Mouse (Mus musculus) ES-E14 (cell line): ENCODE results near the gene Dpp6. TPM values are rescaled to one million over a fixed set of nuclear protein-coding genes. Genes with fewer than 3 reads are reported as not detected.

ENCODE experiments used
- DNase-seq: peaks from one replicate; pipeline ENCODE4 v3.0.0-alpha.2; 2013; ENCODE audit warnings: low read depth, low spot score
- H3K27ac ChIP-seq: 2 replicates; pipeline ENCODE4 v1.5.1; 2012; ENCODE audit warnings: low read depth, mild to moderate bottlenecking, low read length, moderate library complexity, mixed read lengths; ENCODE audit not compliant: poor library complexity, insufficient read depth, severe bottlenecking
- H3K36me3 ChIP-seq: 2 replicates; pipeline ENCODE4 v1.6.1; 2012; ENCODE audit warnings: mild to moderate bottlenecking, low read length, moderate library complexity, mixed read lengths; ENCODE audit not compliant: control insufficient read depth, poor library complexity, insufficient read depth, severe bottlenecking
- H3K4me1 ChIP-seq, 2 experiments: fragments of 150-350 bp in 1 of 2; sonication (generic) in 1 of 2; 2 replicates each; pipeline ENCODE4 v1.6.1; 2012; ENCODE audit warnings: low read length in 2 of 2, mild to moderate bottlenecking in 1 of 2, mixed read lengths in 1 of 2; ENCODE audit not compliant: control insufficient read depth in 2 of 2, insufficient read depth in 2 of 2, poor library complexity in 1 of 2
- H3K4me3 ChIP-seq, 2 experiments: fragments of 150-350 bp in 1 of 2; sonication (generic) in 1 of 2; 2 replicates each; pipeline ENCODE4 v1.5.1; 2012; ENCODE audit warnings: low read length in 2 of 2, low read depth in 1 of 2, mild to moderate bottlenecking in 1 of 2, mixed read lengths in 1 of 2; ENCODE audit not compliant: insufficient read depth in 1 of 2, poor library complexity in 1 of 2, severe bottlenecking in 1 of 2
- H3K9ac ChIP-seq: 2 replicates; pipeline ENCODE4 v1.6.1; 2012; ENCODE audit warnings: low read depth, mild to moderate bottlenecking, low read length, mixed read lengths; ENCODE audit not compliant: poor library complexity, insufficient read depth, severe bottlenecking
- H3K9me3 ChIP-seq: fragments of 150-350 bp; sonication (generic); 2 replicates; pipeline ENCODE4 v1.6.1; 2012; ENCODE audit warnings: low read depth, mild to moderate bottlenecking, low read length; ENCODE audit not compliant: control insufficient read depth, insufficient read depth
- CHD2 ChIP-seq: IDR thresholded peaks from 2 replicates; pipeline ENCODE4 v1.6.1; 2014; ENCODE audit warnings: mild to moderate bottlenecking, low read depth, low read length, inconsistent platforms
- HCFC1 ChIP-seq: IDR thresholded peaks from 2 replicates; pipeline ENCODE4 v1.6.1; 2012; ENCODE audit warnings: low read length, inconsistent platforms, borderline replicate concordance; ENCODE audit not compliant: insufficient read depth
- MAFK ChIP-seq: IDR thresholded peaks from 2 replicates; pipeline ENCODE4 v1.6.1; 2014; ENCODE audit warnings: mild to moderate bottlenecking, low read depth, low read length, inconsistent platforms; ENCODE audit not compliant: insufficient read depth
- ZC3H11A ChIP-seq: IDR thresholded peaks from 2 replicates; pipeline ENCODE4 v1.6.1; 2012; ENCODE audit warnings: low read depth, mild to moderate bottlenecking, inconsistent platforms, low read length, borderline replicate concordance
- ZNF384 ChIP-seq: IDR thresholded peaks from 2 replicates; pipeline ENCODE4 v1.6.1; 2012; ENCODE audit warnings: low read depth, low read length, inconsistent platforms
- in situ Hi-C, 2 experiments: fragments of 600-800 bp; cut with MboI; formaldehyde crosslinking; loops; one replicate each; pipeline ENCODE4 v1.15.1; 2025; ENCODE audit warnings: low sequenced_read_pairs in 2 of 2, inconsistent platforms in 1 of 2; ENCODE audit not compliant: unreplicated experiment in 2 of 2
- total RNA-seq: library from RNA; depleted of rRNA; stranded (reverse); fragments of 300-350 nt; gene quantifications from 2 replicates; pipeline ENCODE4 v1.2.3, GENCODE M21; 2012

Dpp6 gene
- total RNA-seq, 1 experiment, result 1.5 TPM

- Histone ChIP-seq H3K9me3 (no peaks in the 10 kb centered on the region), H3K9ac (no peak overlapping the region), H3K4me3 (no peak overlapping the region), H3K36me3 (no peaks in the 10 kb centered on the region), H3K4me1 (peaks cover 1 to 4% of the 10 kb centered on the region in 2 experiments; a peak in 2 of 4 replicates), H3K27ac (no peak overlapping the region)
- TF ChIP-seq HCFC1 (no peak), ZNF384 (no peak), MAFK (no peak), ZC3H11A (no peak), CHD2 (no peak)
- in situ Hi-C loops, result no loop called here
- peak; percentile 51 for DNase-seq
Observed at GRCm38 (mm10) chr5:26841151-26841550, 24.1 kb downstream of the Dpp6 start.

- no peak for DNase-seq
- Histone ChIP-seq H3K36me3 (no peaks in the 10 kb centered on the region), H3K4me3 (no peak overlapping the region), H3K4me1 (no peaks in the 10 kb centered on the region), H3K27ac (no peak overlapping the region), H3K9ac (no peak overlapping the region), H3K9me3 (no peaks in the 10 kb centered on the region)
- TF ChIP-seq HCFC1 (no peak), CHD2 (no peak), ZC3H11A (no peak), ZNF384 (no peak), MAFK (no peak)
- in situ Hi-C loops, result no loop called here
Observed at GRCm38 (mm10) chr5:26854746-26855145, 37.7 kb downstream of the Dpp6 start.

- Histone ChIP-seq H3K4me1 (no peaks in the 10 kb centered on the region), H3K9me3 (no peaks in the 10 kb centered on the region), H3K36me3 (no peaks in the 10 kb centered on the region), H3K9ac (no peak overlapping the region), H3K27ac (no peak overlapping the region), H3K4me3 (no peak overlapping the region)
- TF ChIP-seq ZNF384, result no peak
- no peak for TF ChIP-seq HCFC1
- no peak for DNase-seq
- in situ Hi-C loops, result no loop called here
Observed at GRCm38 (mm10) chr5:26875449-26875848, 58.4 kb downstream of the Dpp6 start.

GRCm38 (mm10) chr5:26887496-26887895 is 70.5 kb downstream of the Dpp6 start:
- no peak overlapping the region for H3K4me3 ChIP-seq
- no peaks in the 10 kb centered on the region for H3K36me3 ChIP-seq
- H3K9me3 ChIP-seq, result no peaks in the 10 kb centered on the region
- no peak overlapping the region for H3K9ac ChIP-seq
- peaks cover 0 to 14% of the 10 kb centered on the region in 2 experiments; a peak in 2 of 4 replicates for H3K4me1 ChIP-seq
- DNase-seq, result no peak
- TF ChIP-seq ZC3H11A (no peak), ZNF384 (no peak), MAFK (0 out of 2 replicates have a peak, but pooled peaks have one; percentile 20), CHD2 (no peak), HCFC1 (no peak)
- H3K27ac ChIP-seq, result no peak overlapping the region
- in situ Hi-C loops, result no loop called here

GRCm38 (mm10) chr5:26888080-26888479 is 71.1 kb downstream of the Dpp6 start:
- TF ChIP-seq CHD2, result no peak
- no peak for TF ChIP-seq HCFC1
- no peak for TF ChIP-seq ZNF384
- TF ChIP-seq ZC3H11A, result no peak
- TF ChIP-seq MAFK, result no peak
- H3K4me1 ChIP-seq, result peaks cover 0 to 14% of the 10 kb centered on the region in 2 experiments; a peak in 2 of 4 replicates
- in situ Hi-C loops, result no loop called here
- no peak overlapping the region for H3K4me3 ChIP-seq
- H3K36me3 ChIP-seq, result no peaks in the 10 kb centered on the region
- H3K9ac ChIP-seq, result no peak overlapping the region
- H3K9me3 ChIP-seq, result no peaks in the 10 kb centered on the region
- H3K27ac ChIP-seq, result no peak overlapping the region
- DNase-seq, result no peak
